Comparison of ENCODE assay signal across 8 mouse cellular contexts in genomic region chr15:98727443-98728321, GRCm38 (mm10). TPM values are rescaled to one million over a fixed set of nuclear protein-coding genes. Genes with fewer than 3 reads are reported as not detected.
DNase-seq lines count a peak whose midpoint lies in the region; ATAC-seq and TF ChIP-seq lines count a peak whose summit lies in the region.

TSS of gene Fkbp11 (minus strand) at chr15:98728198.

- H3K27me3 ChIP-seq in hindbrain, embryonic 16.5 days (replicated peaks; ENCODE audit: control insufficient read depth, insufficient read depth, low read length): peaks cover 4% of the 10 kb centered on the region; the same call in 1 of the 2 replicates
- peaks cover 9% of the 10 kb centered on the region for H3K27me3 ChIP-seq in liver, embryonic 11.5 days (replicated peaks; ENCODE audit: control insufficient read depth, insufficient read depth, low read length)
- no peaks in the 10 kb centered on the region; the same call in none of the 2 replicates for H3K27me3 ChIP-seq in midbrain, postnatal 0 days (ENCODE audit: insufficient read depth, low read length)

- H3K4me2 ChIP-seq in hindbrain, embryonic 16.5 days (ENCODE audit: low read length): peak within 1 kb of the TSS; percentile 99
- peak within 1 kb of the TSS; percentile 93 for H3K4me2 ChIP-seq in liver, embryonic 11.5 days
- H3K4me2 ChIP-seq in midbrain, postnatal 0 days (ENCODE audit: low read depth, low read length, poor library complexity, severe bottlenecking): peak within 1 kb of the TSS; percentile 95

- H3K9me3 ChIP-seq in hindbrain, embryonic 16.5 days (ENCODE audit: control insufficient read depth, low read length): no peaks in the 10 kb centered on the region
- no peaks in the 10 kb centered on the region for H3K9me3 ChIP-seq in liver, embryonic 11.5 days (ENCODE audit: control insufficient read depth, low read length)
- no peaks in the 10 kb centered on the region for H3K9me3 ChIP-seq in midbrain, postnatal 0 days (ENCODE audit: low read length)

- H3K9ac ChIP-seq in hindbrain, embryonic 16.5 days (ENCODE audit: low read depth, low read length): peak within 1 kb of the TSS; percentile 65
- H3K9ac ChIP-seq in liver, embryonic 11.5 days (ENCODE audit: low read depth, low read length): peak within 1 kb of the TSS; percentile 68
- peak within 1 kb of the TSS; percentile 52 for H3K9ac ChIP-seq in midbrain, postnatal 0 days (replicated peaks; ENCODE audit: low read length, poor library complexity, severe bottlenecking)

- DNase-seq in urinary bladder, adult 18-20 months (ENCODE audit: low spot score in 2 of 2): peak; percentile 48 to 50
- DNase-seq in urinary bladder, postnatal 10 days (ENCODE audit: low spot score): no peak
- DNase-seq in cerebellum, postnatal 14 days: peak; percentile 51 to 65
- peak; percentile 72 for DNase-seq in gastrocnemius, postnatal 14 days
- DNase-seq in liver, embryonic 11.5 days (ENCODE audit: low spot score): peak; percentile 74
- peak; percentile 45 for DNase-seq in midbrain, postnatal 0 days (ENCODE audit: low spot score)
- DNase-seq in urinary bladder, adult 2 months (ENCODE audit: low spot score): no peak

- intact Hi-C loops in gastrocnemius, postnatal 14 days (cut with DNase I; ENCODE audit: low total_unique reads): no loop called here

- no peak for TF ChIP-seq CTCF in midbrain, postnatal 0 days (IDR thresholded peaks at IDR 0.05)

- peak; percentile 80 for ATAC-seq in hindbrain, embryonic 16.5 days
- peak; percentile 77 for ATAC-seq in liver, embryonic 11.5 days (replicated peaks; ENCODE audit: low FRiP score)
- ATAC-seq in midbrain, postnatal 0 days (ENCODE audit: low FRiP score): peak; percentile 74

- WGBS in hindbrain, embryonic 16.5 days: under 1% methylated on average over 34 of the region's 39 CpGs
- under 1% methylated on average over 39 of the region's 39 CpGs for WGBS in liver, embryonic 11.5 days
- under 1% methylated on average over 39 of the region's 39 CpGs for WGBS in midbrain, postnatal 0 days

- H3K27ac ChIP-seq in hindbrain, embryonic 16.5 days (ENCODE audit: low read depth, low read length): no peak within 1 kb of the TSS
- H3K27ac ChIP-seq in liver, embryonic 11.5 days (ENCODE audit: low read depth, low read length): peak within 1 kb of the TSS; percentile 8; the same call in 1 of the 2 replicates
- no peak within 1 kb of the TSS for H3K27ac ChIP-seq in midbrain, postnatal 0 days (ENCODE audit: low read depth, low read length)

- no peaks in the 10 kb centered on the region for H3K36me3 ChIP-seq in hindbrain, embryonic 16.5 days (ENCODE audit: control insufficient read depth, insufficient read depth, low read length)
- H3K36me3 ChIP-seq in liver, embryonic 11.5 days (ENCODE audit: control insufficient read depth, insufficient read depth, low read length): no peaks in the 10 kb centered on the region
- no peaks in the 10 kb centered on the region for H3K36me3 ChIP-seq in midbrain, postnatal 0 days (ENCODE audit: insufficient read depth, low read length)

- peaks cover 16% of the 10 kb centered on the region for H3K4me1 ChIP-seq in hindbrain, embryonic 16.5 days (ENCODE audit: control insufficient read depth, insufficient read depth, low read depth, low read length)
- peaks cover 23% of the 10 kb centered on the region for H3K4me1 ChIP-seq in liver, embryonic 11.5 days (replicated peaks; ENCODE audit: control insufficient read depth, insufficient read depth, low read length)
- H3K4me1 ChIP-seq in midbrain, postnatal 0 days (ENCODE audit: insufficient read depth, low read length): peaks cover 4% of the 10 kb centered on the region; the same call in 1 of the 2 replicates

- peak within 1 kb of the TSS; percentile 55 for H3K4me3 ChIP-seq in hindbrain, embryonic 16.5 days (ENCODE audit: low read length)
- peak within 1 kb of the TSS; percentile 65 for H3K4me3 ChIP-seq in liver, embryonic 11.5 days (ENCODE audit: low read depth, low read length)
- H3K4me3 ChIP-seq in midbrain, postnatal 0 days (ENCODE audit: low read depth, low read length): peak within 1 kb of the TSS; percentile 41

RNA-seq across cellular contexts. Expression of gene Fkbp11, which starts in this region (rescaled TPM):
- 1 to 10 TPM; 3.9 to 4.4 TPM for total RNA-seq in gastrocnemius, postnatal 14 days (2021)
- polyA plus RNA-seq in hindbrain, embryonic 16.5 days (2015; fragmentation: Nextera tagmentation; extraction: Ambion mirVana): 6.3 and 8.9 TPM in 2 replicates
- polyA plus RNA-seq in liver, embryonic 11.5 days (2014; fragmentation: Nextera tagmentation; extraction: Ambion mirVana): 101 and 105 TPM in 2 replicates
- 1.0 and 2.8 TPM in 2 replicates for total RNA-seq in midbrain, postnatal 0 days (2014; rRNA removed)
- polyA plus RNA-seq in midbrain, postnatal 0 days (2015; fragmentation: Nextera tagmentation; extraction: Ambion mirVana): 4.4 and 5.4 TPM in 2 replicates
- polyA plus RNA-seq in urinary bladder, adult 2 months (2012; rRNA removed): 11.7 and 15.9 TPM in 2 replicates

Comparison
In these comparisons a context has a peak if more than half of its experiments do, and no peak if none do; other contexts are left out.
1. DNase-seq: peak in urinary bladder, adult 18-20 months (2 of 2), cerebellum, postnatal 14 days (2 of 2), gastrocnemius, postnatal 14 days (single experiment), liver, embryonic 11.5 days (single experiment) and midbrain, postnatal 0 days (single experiment); none in urinary bladder, postnatal 10 days (single experiment) and urinary bladder, adult 2 months (single experiment).
2. Peak in every context shown above with its lines, with median percentiles within 50 percentile points of each other: ATAC-seq, H3K4me2 ChIP-seq, H3K4me3 ChIP-seq and H3K9ac ChIP-seq.